Mouse (Mus musculus) megakaryocyte, embryonic 14.5 days (primary cell): ENCODE data around the gene Grin3b.

Source experiments
- FLI1 ChIP-seq: IDR thresholded peaks from 2 replicates; pipeline ENCODE4 v1.6.1; 2012; ENCODE audit warnings: low read length, inconsistent platforms, mixed read lengths
- GATA1 ChIP-seq: IDR thresholded peaks from 3 replicates; pipeline ENCODE4 v1.6.1; 2012; ENCODE audit warnings: mixed read lengths, low read length, inconsistent platforms, borderline replicate concordance

GRCm38 (mm10) chr10:80003374-80004232 is 33.1 kb downstream of the Grin3b start:
- TF ChIP-seq GATA1 (no peak), FLI1 (no peak)
